Mouse (Mus musculus) lung, embryonic 16.5 days (tissue): ENCODE data around the gene Hbb-y. TPM values are rescaled to one million over a fixed set of nuclear protein-coding genes. Genes with fewer than 3 reads are reported as not detected.
"Not testable (repeated sequence)": the region's sequence is repeated elsewhere in the genome, so short reads cannot be mapped to it uniquely, and the experiment has no call there.

Source experiments
- ATAC-seq: fragments of 200-750 bp; cut with Nextera tagmentation; 2 replicates; pipeline ENCODE4 v1.8.0; 2017; ENCODE audit warnings: low read depth, mild to moderate bottlenecking, moderate library complexity
- H3K27ac ChIP-seq: fragments of 300-500 bp; sonication (generic); 2 replicates; pipeline ENCODE4 v1.5.1; 2014; ENCODE audit warnings: mild to moderate bottlenecking, control low read depth, low read length
- H3K27me3 ChIP-seq: fragments of 300-500 bp; sonication (generic); 2 replicates; pipeline ENCODE4 v1.6.1; 2014; ENCODE audit warnings: low read depth, low read length, mixed read lengths; ENCODE audit not compliant: control insufficient read depth, insufficient read depth
- H3K36me3 ChIP-seq: fragments of 300-500 bp; sonication (generic); 2 replicates; pipeline ENCODE4 v1.6.1; 2014; ENCODE audit warnings: low read length; ENCODE audit not compliant: control insufficient read depth, insufficient read depth
- H3K4me1 ChIP-seq: fragments of 300-500 bp; sonication (generic); replicated peaks from 2 replicates; pipeline ENCODE4 v1.6.1; 2014; ENCODE audit warnings: low read length, mixed read lengths; ENCODE audit not compliant: control insufficient read depth, insufficient read depth
- H3K4me2 ChIP-seq: fragments of 300-500 bp; sonication (generic); 2 replicates; pipeline ENCODE4 v1.6.1; 2014; ENCODE audit warnings: low read depth, low read length, control low read depth
- H3K4me3 ChIP-seq: fragments of 300-500 bp; sonication (generic); 2 replicates; pipeline ENCODE4 v1.5.1; 2014; ENCODE audit warnings: mild to moderate bottlenecking, low read length, control low read depth
- H3K9ac ChIP-seq: fragments of 300-500 bp; sonication (generic); 2 replicates; pipeline ENCODE4 v1.6.1; 2014; ENCODE audit warnings: low read length, control low read depth
- H3K9me3 ChIP-seq: fragments of 300-500 bp; sonication (generic); 2 replicates; pipeline ENCODE4 v1.6.1; 2016; ENCODE audit warnings: low read length; ENCODE audit not compliant: control insufficient read depth
- WGBS: fragments of 180-500 bp; shearing (Covaris S2); extraction: QIAGEN DNeasy Blood & Tissue Kit; methylation state at CpG from one replicate; pipeline ENCODE4 v1.1.7; 2014; 5-methylcytosine and 5-hydroxymethylcytosine counted together
- polyA plus RNA-seq: library from polyadenylated mRNA; unstranded; fragments of >200 nt; fragmentation: Nextera tagmentation; extraction: Ambion mirVana; gene quantifications from 2 replicates; pipeline ENCODE4 v1.2.1, GENCODE M21; 2015

The Hbb-y gene
- polyA plus RNA-seq, 1 experiment from 2014 or later: 183 TPM

GRCm38 (mm10) chr7:103859076-103859475, 6.1 kb upstream of the Hbb-y start:
- no peaks in the 10 kb centered on the region for H3K4me1 ChIP-seq
- no peak overlapping the region for H3K4me3 ChIP-seq
- H3K27ac ChIP-seq: no peak overlapping the region
- no peak overlapping the region for H3K9ac ChIP-seq
- no peaks in the 10 kb centered on the region for H3K36me3 ChIP-seq
- H3K4me2 ChIP-seq: no peak overlapping the region
- no peak for ATAC-seq
- WGBS: 44% methylated on average over 2 of the region's 2 CpGs
- no peaks in the 10 kb centered on the region for H3K9me3 ChIP-seq
- no peaks in the 10 kb centered on the region for H3K27me3 ChIP-seq

- no peaks in the 10 kb centered on the region for H3K9me3 ChIP-seq
- no peak overlapping the region for H3K4me3 ChIP-seq
- WGBS: 45% methylated on average over 1 of the region's 1 CpGs
- H3K4me1 ChIP-seq: no peaks in the 10 kb centered on the region
- H3K9ac ChIP-seq: no peak overlapping the region
- ATAC-seq: no peak
- H3K36me3 ChIP-seq: no peaks in the 10 kb centered on the region
- no peaks in the 10 kb centered on the region for H3K27me3 ChIP-seq
- no peak overlapping the region for H3K4me2 ChIP-seq
- no peak overlapping the region for H3K27ac ChIP-seq
Measured at GRCm38 (mm10) chr7:103854669-103855068, 1.7 kb upstream of the Hbb-y start.

- Histone ChIP-seq H3K4me3 (no peak overlapping the region), H3K4me1 (no peaks in the 10 kb centered on the region), H3K27me3 (no peaks in the 10 kb centered on the region), H3K4me2 (no peak overlapping the region), H3K9me3 (no peaks in the 10 kb centered on the region), H3K27ac (no peak overlapping the region), H3K36me3 (no peaks in the 10 kb centered on the region), H3K9ac (no peak overlapping the region)
- no peak for ATAC-seq
- 43% methylated on average over 1 of the region's 2 CpGs for WGBS
Measured at GRCm38 (mm10) chr7:103844525-103845325, 8.3 kb downstream of the Hbb-y start.

GRCm38 (mm10) chr7:103843034-103843433, 10.0 kb downstream of the Hbb-y start, which contains the start of gene Hbb-bh1:
Gene Hbb-bh1 (minus strand): TSS chr7:103843164.
- no peak for ATAC-seq
- no peaks in the 10 kb centered on the region for H3K9me3 ChIP-seq
- no peak within 1 kb of the TSS for H3K9ac ChIP-seq
- H3K4me1 ChIP-seq: no peaks in the 10 kb centered on the region
- 75% methylated on average over 2 of the region's 2 CpGs for WGBS
- no peak within 1 kb of the TSS for H3K4me3 ChIP-seq
- H3K4me2 ChIP-seq: no peak within 1 kb of the TSS
- H3K27me3 ChIP-seq: no peaks in the 10 kb centered on the region
- H3K36me3 ChIP-seq: no peaks in the 10 kb centered on the region
- H3K27ac ChIP-seq: no peak within 1 kb of the TSS

- 54% methylated on average over 3 of the region's 3 CpGs for WGBS
- Histone ChIP-seq H3K4me2 (no peak within 1 kb of the TSS), H3K27me3 (no peaks in the 10 kb centered on the region), H3K9me3 (no peaks in the 10 kb centered on the region), H3K4me3 (no peak within 1 kb of the TSS), H3K27ac (no peak within 1 kb of the TSS), H3K36me3 (no peaks in the 10 kb centered on the region), H3K4me1 (no peaks in the 10 kb centered on the region), H3K9ac (no peak within 1 kb of the TSS)
- ATAC-seq: no peak
Measured at GRCm38 (mm10) chr7:103840268-103840667, 12.7 kb downstream of the Hbb-y start, which contains the start of gene Hbb-bh2. Gene Hbb-bh2 (minus strand): TSS chr7:103840520.

- no peak within 1 kb of the TSS for H3K4me2 ChIP-seq
- no peak within 1 kb of the TSS for H3K9ac ChIP-seq
- ATAC-seq: no peak
- no peak within 1 kb of the TSS for H3K27ac ChIP-seq
- H3K36me3 ChIP-seq: no peaks in the 10 kb centered on the region
- no peaks in the 10 kb centered on the region for H3K9me3 ChIP-seq
- WGBS: 88% methylated on average over 4 of the region's 4 CpGs
- no peaks in the 10 kb centered on the region for H3K27me3 ChIP-seq
- no peaks in the 10 kb centered on the region for H3K4me1 ChIP-seq
- no peak within 1 kb of the TSS for H3K4me3 ChIP-seq
Measured at GRCm38 (mm10) chr7:103827808-103828207, 25.2 kb downstream of the Hbb-y start, which contains the start of gene Hbb-bs. Gene Hbb-bs (minus strand): TSS chr7:103828096.

GRCm38 (mm10) chr7:103827139-103827538, 25.9 kb downstream of the Hbb-y start:
- H3K4me3 ChIP-seq, H3K9me3 ChIP-seq, H3K27me3 ChIP-seq, H3K4me2 ChIP-seq, H3K36me3 ChIP-seq, H3K27ac ChIP-seq, H3K9ac ChIP-seq, H3K4me1 ChIP-seq, ATAC-seq: not testable (repeated sequence)
- WGBS: no CpG with 5 or more reads among the region's 2 CpGs

GRCm38 (mm10) chr7:103826255-103826887, 26.6 kb downstream of the Hbb-y start:
- no peaks in the 10 kb centered on the region for H3K4me1 ChIP-seq

GRCm38 (mm10) chr7:103825536-103826254, 27.3 kb downstream of the Hbb-y start:
- Histone ChIP-seq H3K4me1 (no peaks in the 10 kb centered on the region), H3K36me3 (no peaks in the 10 kb centered on the region), H3K9me3 (no peaks in the 10 kb centered on the region), H3K4me3 (no peak overlapping the region), H3K4me2 (no peak overlapping the region), H3K9ac (no peak overlapping the region), H3K27me3 (no peaks in the 10 kb centered on the region), H3K27ac (no peak overlapping the region)
- WGBS: 84% methylated on average over 3 of the region's 3 CpGs
- ATAC-seq: no peak

More at GRCm38 (mm10) chr7:103826255-103826887, 26.6 kb downstream of the Hbb-y start:
- Histone ChIP-seq H3K9me3 (no peaks in the 10 kb centered on the region), H3K36me3 (no peaks in the 10 kb centered on the region), H3K4me2 (no peak overlapping the region), H3K27ac (no peak overlapping the region), H3K27me3 (no peaks in the 10 kb centered on the region), H3K9ac (no peak overlapping the region), H3K4me3 (no peak overlapping the region)
- 60% methylated on average over 3 of the region's 3 CpGs for WGBS
- ATAC-seq: no peak
